Mouse (Mus musculus): ENCODE measurements around the gene Anxa2.

Gene Anxa2

GRCm38 (mm10) chr9:69511881-69512590 lies 58.6 kb downstream of the Anxa2 start:
- DNase-seq (ENCODE audit: low spot score): no peak

GRCm38 (mm10) chr9:69512726-69513125 lies 59.3 kb downstream of the Anxa2 start:
- DNase-seq (ENCODE audit: low spot score): no peak

- no peak for DNase-seq (ENCODE audit: low spot score)
Measured at GRCm38 (mm10) chr9:69514206-69514605, 60.8 kb downstream of the Anxa2 start.

- no peak for DNase-seq (ENCODE audit: low spot score)
Measured at GRCm38 (mm10) chr9:69515416-69515815, 62.0 kb downstream of the Anxa2 start.

- no peak for DNase-seq (ENCODE audit: low spot score)
Measured at GRCm38 (mm10) chr9:69517387-69518035, 64.1 kb downstream of the Anxa2 start.
